Mouse (Mus musculus): ENCODE measurements around the gene Fam136a. TPM values are rescaled to one million over a fixed set of nuclear protein-coding genes. Genes with fewer than 3 reads are reported as not detected.

The Fam136a gene
- total and polyA plus RNA-seq, 3 experiments: 152 to 339 (median 160) TPM

DNA sequence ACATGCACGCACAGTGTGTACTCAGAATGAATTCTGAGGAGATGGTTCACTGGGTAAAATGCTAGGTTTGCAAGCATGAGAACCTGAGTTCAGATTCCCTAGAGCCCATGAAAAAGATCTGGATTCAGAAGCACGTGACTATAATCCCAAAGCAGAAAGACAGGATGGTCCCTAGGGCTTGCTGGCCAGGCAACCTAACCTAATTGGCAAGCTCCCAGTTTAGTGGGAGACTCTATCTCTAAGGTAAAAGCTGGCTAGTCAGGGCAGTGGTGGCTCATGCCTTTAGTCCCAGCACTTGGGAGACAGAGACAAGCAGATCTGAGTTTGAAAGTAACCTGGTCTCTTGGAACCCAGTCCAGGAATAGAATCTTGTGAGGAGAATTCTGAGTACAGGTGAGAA is 33.5 kb downstream of the Fam136a start:
- Histone ChIP-seq H3K4me2 (ENCODE audit: insufficient read depth, low read depth, poor library complexity, severe bottlenecking) (no peak overlapping the region), H3K27me3 (replicated peaks) (peaks cover 8% of the 10 kb centered on the region), H3K4me1 (ENCODE audit: control insufficient read depth in 1 of 2, insufficient read depth in 2 of 2) (peaks cover 3 to 25% of the 10 kb centered on the region in 2 experiments; a peak in 3 of 4 replicates), H3K9ac (ENCODE audit: insufficient read depth, low read depth) (no peak overlapping the region), H3K27ac (ENCODE audit: insufficient read depth, low read depth) (no peak overlapping the region), H3K4me3 (replicated peaks in 1 of 3; ENCODE audit: low read depth in 2 of 3, low read length in 2 of 3, poor library complexity in 1 of 3) (no peak overlapping the region), H3K9me3 (replicated peaks; ENCODE audit: low read length) (no peaks in the 10 kb centered on the region), H3K36me3 (replicated peaks in 1 of 2; ENCODE audit: control insufficient read depth in 1 of 2, insufficient read depth in 1 of 2, low read length in 1 of 2) (peaks cover 4 to 5% of the 10 kb centered on the region in 2 experiments), H3K79me2 (replicated peaks; ENCODE audit: control insufficient read depth, extremely low read depth, insufficient read depth, poor library complexity, severe bottlenecking) (no peaks in the 10 kb centered on the region; the same call in 1 of the 2 replicates)
- no peak for DNase-seq (ENCODE audit: extremely low read depth)
- no peak for TF ChIP-seq NELFE (IDR thresholded peaks at IDR 0.05; ENCODE audit: low read depth, low read length)
- TF ChIP-seq MEF2A (IDR thresholded peaks at IDR 0.05; ENCODE audit: borderline replicate concordance, low read depth, low read length): no peak
- TF ChIP-seq USF2 (conservative IDR thresholded peaks at IDR 0.05; ENCODE audit: low read depth, low read length): no peak
- no peak for TF ChIP-seq TCF12 (IDR thresholded peaks at IDR 0.05; ENCODE audit: low read depth, low read length)
- TF ChIP-seq UBTF (IDR thresholded peaks at IDR 0.05; ENCODE audit: low read depth, low read length): no peak
- TF ChIP-seq IRF4 (IDR thresholded peaks at IDR 0.05; ENCODE audit: low read depth, low read length): no peak
- no peak for TF ChIP-seq ZMIZ1 (IDR thresholded peaks at IDR 0.05; ENCODE audit: low read depth, low read length)
- no peak for TF ChIP-seq MAX (IDR thresholded peaks at IDR 0.05; ENCODE audit: low read length)
- TF ChIP-seq JUN (IDR thresholded peaks at IDR 0.05; ENCODE audit: insufficient read depth, low read depth, low read length): no peak
- no peak for TF ChIP-seq POLR2A (IDR thresholded peaks at IDR 0.05; ENCODE audit: low read depth, low read length)
- TF ChIP-seq ZNF384 (IDR thresholded peaks at IDR 0.05; ENCODE audit: low read depth, low read length): no peak
- TF ChIP-seq ETS1 (conservative IDR thresholded peaks at IDR 0.05; ENCODE audit: low read depth, low read length): no peak
- TF ChIP-seq MAFK (IDR thresholded peaks at IDR 0.05; ENCODE audit: insufficient replicate concordance, low read length): no peak
- TF ChIP-seq ELF1 (IDR thresholded peaks at IDR 0.05; ENCODE audit: low read depth, low read length): no peak
- no peak for TF ChIP-seq CTCF (conservative IDR thresholded peaks at IDR 0.05 in 1 of 2, IDR thresholded peaks at IDR 0.05 in 1 of 2; ENCODE audit: low read depth in 2 of 2, low read length in 2 of 2)
- no peak for TF ChIP-seq GABPA (IDR thresholded peaks at IDR 0.05; ENCODE audit: insufficient replicate concordance, low read depth, low read length)
- no peak for TF ChIP-seq USF1 (IDR thresholded peaks at IDR 0.05; ENCODE audit: low read depth, low read length)
- TF ChIP-seq JUND (conservative IDR thresholded peaks at IDR 0.05; ENCODE audit: low read depth, low read length): no peak
- in situ Hi-C loops (cut with MboI; ENCODE audit: low pct_ligation_motif_present, low pct_unique_long_range_greater_than_20kb, low sequenced_read_pairs) (no loop called here), dilution Hi-C loops (cut with MboI; ENCODE audit: extremely low pct_ligation_motif_present, extremely low pct_unique_long_range_greater_than_20kb, low sequenced_read_pairs) (no loop called here)

GRCm38 (mm10) chr6:86399995-86400394 is 34.5 kb downstream of the Fam136a start:
- Histone ChIP-seq H3K79me2 (replicated peaks; ENCODE audit: control insufficient read depth, extremely low read depth, insufficient read depth, poor library complexity, severe bottlenecking) (peaks cover 3% of the 10 kb centered on the region), H3K36me3 (replicated peaks in 1 of 2; ENCODE audit: control insufficient read depth in 1 of 2, insufficient read depth in 1 of 2, low read length in 1 of 2) (no peaks in the 10 kb centered on the region), H3K9me3 (replicated peaks; ENCODE audit: low read length) (no peaks in the 10 kb centered on the region), H3K27me3 (replicated peaks) (peaks cover 8% of the 10 kb centered on the region), H3K27ac (ENCODE audit: insufficient read depth, low read depth) (no peak overlapping the region), H3K4me3 (replicated peaks in 1 of 3; ENCODE audit: low read depth in 2 of 3, low read length in 2 of 3, poor library complexity in 1 of 3) (no peak overlapping the region), H3K4me1 (ENCODE audit: control insufficient read depth in 1 of 2, insufficient read depth in 2 of 2) (peaks cover 3 to 25% of the 10 kb centered on the region in 2 experiments; a peak in 3 of 4 replicates), H3K4me2 (ENCODE audit: insufficient read depth, low read depth, poor library complexity, severe bottlenecking) (no peak overlapping the region), H3K9ac (ENCODE audit: insufficient read depth, low read depth) (no peak overlapping the region)
- dilution Hi-C loops (cut with MboI; ENCODE audit: extremely low pct_ligation_motif_present, extremely low pct_unique_long_range_greater_than_20kb, low sequenced_read_pairs): no loop called here
- DNase-seq (ENCODE audit: extremely low read depth): no peak
- in situ Hi-C loops (cut with MboI; ENCODE audit: low pct_ligation_motif_present, low pct_unique_long_range_greater_than_20kb, low sequenced_read_pairs): loop anchor here (5.0 kb wide), 1 partner anchor 33 kb away; the partner anchor contains the start of gene Fam136a
- no peak for TF ChIP-seq GABPA (IDR thresholded peaks at IDR 0.05; ENCODE audit: insufficient replicate concordance, low read depth, low read length)
- TF ChIP-seq UBTF (IDR thresholded peaks at IDR 0.05; ENCODE audit: low read depth, low read length): no peak
- TF ChIP-seq CHD1 (IDR thresholded peaks at IDR 0.05; ENCODE audit: low read depth, low read length): no peak
- TF ChIP-seq JUN (IDR thresholded peaks at IDR 0.05; ENCODE audit: insufficient read depth, low read depth, low read length): no peak
- no peak for TF ChIP-seq TBP (conservative IDR thresholded peaks at IDR 0.05; ENCODE audit: low read depth, low read length)
- no peak for TF ChIP-seq CTCF (conservative IDR thresholded peaks at IDR 0.05 in 1 of 2, IDR thresholded peaks at IDR 0.05 in 1 of 2; ENCODE audit: low read depth in 2 of 2, low read length in 2 of 2)
- TF ChIP-seq POLR2AphosphoS2 (IDR thresholded peaks at IDR 0.05; ENCODE audit: low read depth, low read length): no peak
- TF ChIP-seq KAT2A (IDR thresholded peaks at IDR 0.05; ENCODE audit: insufficient replicate concordance, low read length): no peak
- TF ChIP-seq ZNF384 (IDR thresholded peaks at IDR 0.05; ENCODE audit: low read depth, low read length): no peak
- no peak for TF ChIP-seq PAX5 (IDR thresholded peaks at IDR 0.05; ENCODE audit: low read length)
- TF ChIP-seq EP300 (IDR thresholded peaks at IDR 0.05; ENCODE audit: low read length): no peak
- no peak for TF ChIP-seq POLR2A (IDR thresholded peaks at IDR 0.05; ENCODE audit: low read depth, low read length)
- TF ChIP-seq NELFE (IDR thresholded peaks at IDR 0.05; ENCODE audit: low read depth, low read length): no peak
- no peak for TF ChIP-seq SMC3 (IDR thresholded peaks at IDR 0.05; ENCODE audit: low read depth, low read length)
- no peak for TF ChIP-seq ELF1 (IDR thresholded peaks at IDR 0.05; ENCODE audit: low read depth, low read length)
- TF ChIP-seq IRF4 (IDR thresholded peaks at IDR 0.05; ENCODE audit: low read depth, low read length): no peak
- TF ChIP-seq E2F4 (IDR thresholded peaks at IDR 0.05; ENCODE audit: insufficient replicate concordance, low read depth, low read length): no peak
- no peak for TF ChIP-seq ETS1 (conservative IDR thresholded peaks at IDR 0.05; ENCODE audit: low read depth, low read length)
- TF ChIP-seq TCF12 (IDR thresholded peaks at IDR 0.05; ENCODE audit: low read depth, low read length): no peak
- TF ChIP-seq ZC3H11A (IDR thresholded peaks at IDR 0.05; ENCODE audit: low read depth, low read length): no peak

Measured in CH12.LX (cell line).